Mouse (Mus musculus): Measurements from ENCODE around the gene Snx21. TPM values are rescaled to one million over a fixed set of nuclear protein-coding genes. Genes with fewer than 3 reads are reported as not detected.
A peak's percentile ranks its signal among the peaks of the same experiment; 100 is the strongest.

Snx21 gene
- polyA plus RNA-seq, 1 experiment: 29.5 TPM

DNA sequence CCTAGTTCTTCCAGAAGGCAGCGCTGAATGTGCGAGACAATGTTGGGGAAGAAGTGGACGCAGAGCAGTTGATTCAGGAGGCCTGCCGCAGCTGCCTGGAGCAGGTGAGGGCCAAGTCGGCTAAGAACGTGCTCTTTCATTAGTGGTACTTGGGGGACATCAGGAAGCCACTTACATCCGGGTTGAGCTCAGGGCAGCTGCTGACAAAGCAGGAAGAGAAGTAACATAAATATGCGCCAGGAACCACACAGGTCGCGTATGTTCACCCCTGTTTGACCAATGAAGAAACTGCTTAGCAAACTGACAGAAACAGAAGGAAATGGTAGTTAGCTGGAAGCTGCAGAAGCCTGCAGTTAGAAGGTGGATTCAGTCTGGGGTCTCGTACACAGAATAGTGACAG is 31.5 kb upstream of the Snx21 start:
- Histone ChIP-seq H3K4me2 (ENCODE audit: low read depth) (no peak overlapping the region), H3K4me3 (no peak overlapping the region), H3K79me2 (ENCODE audit: control insufficient read depth, insufficient read depth) (peaks cover 16% of the 10 kb centered on the region), H3K36me3 (ENCODE audit: control insufficient read depth, insufficient read depth) (peaks cover 54% of the 10 kb centered on the region), H3K27me3 (ENCODE audit: control insufficient read depth, insufficient read depth, insufficient read length) (no peaks in the 10 kb centered on the region), H3ac (ENCODE audit: control insufficient read depth, insufficient read length) (no peak overlapping the region)
- TF ChIP-seq MYOD1 (IDR thresholded peaks at IDR 0.05; ENCODE audit: control insufficient read depth in 1 of 3, insufficient read length in 2 of 3, low read depth in 2 of 3) (no peak), E2F4 (IDR thresholded peaks at IDR 0.05; ENCODE audit: insufficient read depth) (no peak), SRF (IDR thresholded peaks at IDR 0.05; ENCODE audit: control insufficient read depth, insufficient read length, low read depth) (no peak), POLR2A (IDR thresholded peaks at IDR 0.05; ENCODE audit: insufficient read length, low read depth) (no peak), TCF12 (IDR thresholded peaks at IDR 0.05; ENCODE audit: insufficient read depth, poor library complexity, severe bottlenecking) (no peak), REST (IDR thresholded peaks at IDR 0.05; ENCODE audit: insufficient read depth, insufficient read length) (no peak), USF1 (IDR thresholded peaks at IDR 0.05; ENCODE audit: low read depth) (no peak), MAX (IDR thresholded peaks at IDR 0.05; ENCODE audit: low read depth) (no peak), POLR2AphosphoS2 (IDR thresholded peaks at IDR 0.05; ENCODE audit: insufficient read length, low read depth) (no peak)

DNA sequence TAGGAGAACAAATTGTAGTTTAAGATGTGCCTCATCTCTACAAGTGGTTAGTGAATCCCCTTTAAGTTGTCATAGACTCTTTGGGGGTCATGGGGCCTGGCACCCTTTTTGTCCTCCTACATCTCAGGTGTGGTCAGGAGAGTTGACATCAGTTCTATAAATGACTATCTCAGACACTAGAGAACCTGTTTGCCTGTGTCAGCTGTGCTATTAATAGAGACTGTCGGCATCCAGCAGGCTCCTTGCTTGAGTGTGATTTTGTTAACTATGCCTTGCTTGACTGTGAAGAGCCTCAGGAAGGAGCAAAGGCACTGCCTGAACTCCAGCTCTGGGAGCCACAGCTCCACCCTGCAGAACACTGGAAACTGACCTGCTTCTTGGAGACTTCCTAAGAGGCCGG is 30.8 kb upstream of the Snx21 start:
- Histone ChIP-seq H3K79me2 (ENCODE audit: control insufficient read depth, insufficient read depth) (peaks cover 12% of the 10 kb centered on the region), H3K4me3 (no peak overlapping the region), H3K27me3 (ENCODE audit: control insufficient read depth, insufficient read depth, insufficient read length) (no peaks in the 10 kb centered on the region), H3ac (ENCODE audit: control insufficient read depth, insufficient read length) (no peak overlapping the region), H3K36me3 (ENCODE audit: control insufficient read depth, insufficient read depth) (peaks cover 60% of the 10 kb centered on the region), H3K4me2 (ENCODE audit: low read depth) (no peak overlapping the region)
- TF ChIP-seq TCF12 (IDR thresholded peaks at IDR 0.05; ENCODE audit: insufficient read depth, poor library complexity, severe bottlenecking) (no peak), MYOD1 (IDR thresholded peaks at IDR 0.05; ENCODE audit: control insufficient read depth in 1 of 3, insufficient read length in 2 of 3, low read depth in 2 of 3) (peak in 1 of 3 experiments; percentile 5)

DNA sequence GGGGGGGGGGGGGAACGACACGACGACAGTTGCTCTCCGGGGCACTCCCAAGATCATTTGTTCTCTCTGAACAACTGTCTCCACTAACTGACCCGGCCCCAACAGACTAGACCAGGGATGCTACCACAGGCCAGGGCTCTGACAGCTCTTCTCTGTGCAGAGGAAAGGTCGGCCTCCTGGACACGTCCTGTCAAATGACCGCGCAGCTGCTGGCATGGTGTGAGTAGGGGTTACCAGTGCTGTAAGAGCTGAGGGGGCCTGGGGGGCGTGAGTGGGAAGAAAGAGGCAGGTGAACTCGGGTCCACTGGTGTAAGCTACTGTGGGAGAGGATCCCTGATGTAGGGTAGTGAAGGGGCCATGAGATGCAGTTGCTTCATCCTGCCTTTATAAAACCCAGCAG is 27.8 kb upstream of the Snx21 start:
- H3K27me3 ChIP-seq (ENCODE audit: control insufficient read depth, insufficient read depth, insufficient read length): no peaks in the 10 kb centered on the region
- H3K79me2 ChIP-seq (ENCODE audit: control insufficient read depth, insufficient read depth): no peaks in the 10 kb centered on the region
- H3K4me3 ChIP-seq: no peak overlapping the region
- TF ChIP-seq TCF12 (IDR thresholded peaks at IDR 0.05; ENCODE audit: insufficient read depth, poor library complexity, severe bottlenecking): no peak
- TF ChIP-seq POLR2AphosphoS2 (IDR thresholded peaks at IDR 0.05; ENCODE audit: insufficient read length, low read depth): no peak
- no peak for TF ChIP-seq SRF (IDR thresholded peaks at IDR 0.05; ENCODE audit: control insufficient read depth, insufficient read length, low read depth)
- TF ChIP-seq MYOG (IDR thresholded peaks at IDR 0.05; ENCODE audit: control insufficient read depth in 1 of 3, insufficient read depth in 1 of 3, insufficient read length in 2 of 3, low read depth in 2 of 3): no peak
- TF ChIP-seq USF1 (IDR thresholded peaks at IDR 0.05; ENCODE audit: low read depth): no peak
- TF ChIP-seq REST (IDR thresholded peaks at IDR 0.05; ENCODE audit: insufficient read depth, insufficient read length): no peak
- TF ChIP-seq E2F4 (IDR thresholded peaks at IDR 0.05; ENCODE audit: insufficient read depth): no peak
- no peak for TF ChIP-seq MYOD1 (IDR thresholded peaks at IDR 0.05; ENCODE audit: control insufficient read depth in 1 of 3, insufficient read length in 2 of 3, low read depth in 2 of 3)
- no peak for TF ChIP-seq POLR2A (IDR thresholded peaks at IDR 0.05; ENCODE audit: insufficient read length, low read depth)
- TF ChIP-seq MAX (IDR thresholded peaks at IDR 0.05; ENCODE audit: low read depth): no peak
- no peak for TF ChIP-seq CEBPB (IDR thresholded peaks at IDR 0.05; ENCODE audit: insufficient read depth, poor library complexity, severe bottlenecking)
- TF ChIP-seq TCF3 (IDR thresholded peaks at IDR 0.05; ENCODE audit: insufficient read length, low read depth): no peak
- H3K36me3 ChIP-seq (ENCODE audit: control insufficient read depth, insufficient read depth): peaks cover 75% of the 10 kb centered on the region
- no peak overlapping the region for H3ac ChIP-seq (ENCODE audit: control insufficient read depth, insufficient read length)
- no peak overlapping the region for H3K4me2 ChIP-seq (ENCODE audit: low read depth)

DNA sequence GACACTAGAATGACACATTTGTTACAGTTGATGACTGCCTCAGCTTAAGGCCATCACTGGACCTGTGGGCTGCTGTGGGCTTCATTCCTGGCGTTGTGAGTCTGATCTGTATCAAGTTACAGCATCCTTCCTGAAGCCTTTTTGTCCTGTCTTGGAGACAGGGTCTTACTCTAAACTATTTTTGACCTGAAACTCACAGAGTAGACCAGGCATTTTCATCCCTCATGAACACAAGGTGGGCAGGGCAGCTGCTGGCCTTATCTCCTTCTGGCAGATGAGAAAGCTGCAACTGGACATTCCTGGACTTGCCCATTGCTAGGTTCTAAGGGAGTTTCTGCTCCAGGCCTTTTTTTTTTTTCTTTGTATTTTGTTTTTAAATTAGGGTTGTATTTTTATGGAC is 26.9 kb upstream of the Snx21 start:
- H3K27me3 ChIP-seq (ENCODE audit: control insufficient read depth, insufficient read depth, insufficient read length): no peaks in the 10 kb centered on the region
- no peak overlapping the region for H3K4me3 ChIP-seq
- no peak overlapping the region for H3K4me2 ChIP-seq (ENCODE audit: low read depth)
- TF ChIP-seq TCF3 (IDR thresholded peaks at IDR 0.05; ENCODE audit: insufficient read length, low read depth): no peak
- no peak for TF ChIP-seq REST (IDR thresholded peaks at IDR 0.05; ENCODE audit: insufficient read depth, insufficient read length)
- TF ChIP-seq MYOD1 (IDR thresholded peaks at IDR 0.05; ENCODE audit: control insufficient read depth in 1 of 3, insufficient read length in 2 of 3, low read depth in 2 of 3): no peak
- TF ChIP-seq E2F4 (IDR thresholded peaks at IDR 0.05; ENCODE audit: insufficient read depth): no peak
- TF ChIP-seq POLR2AphosphoS2 (IDR thresholded peaks at IDR 0.05; ENCODE audit: insufficient read length, low read depth): no peak
- TF ChIP-seq CEBPB (IDR thresholded peaks at IDR 0.05; ENCODE audit: insufficient read depth, poor library complexity, severe bottlenecking): no peak
- no peak for TF ChIP-seq MAX (IDR thresholded peaks at IDR 0.05; ENCODE audit: low read depth)
- TF ChIP-seq SRF (IDR thresholded peaks at IDR 0.05; ENCODE audit: control insufficient read depth, insufficient read length, low read depth): no peak
- TF ChIP-seq POLR2A (IDR thresholded peaks at IDR 0.05; ENCODE audit: insufficient read length, low read depth): no peak
- TF ChIP-seq TCF12 (IDR thresholded peaks at IDR 0.05; ENCODE audit: insufficient read depth, poor library complexity, severe bottlenecking): no peak
- TF ChIP-seq MYOG (IDR thresholded peaks at IDR 0.05; ENCODE audit: control insufficient read depth in 1 of 3, insufficient read depth in 1 of 3, insufficient read length in 2 of 3, low read depth in 2 of 3): no peak
- TF ChIP-seq USF1 (IDR thresholded peaks at IDR 0.05; ENCODE audit: low read depth): no peak
- H3K79me2 ChIP-seq (ENCODE audit: control insufficient read depth, insufficient read depth): no peaks in the 10 kb centered on the region
- H3K36me3 ChIP-seq (ENCODE audit: control insufficient read depth, insufficient read depth): peaks cover 73% of the 10 kb centered on the region
- H3ac ChIP-seq (ENCODE audit: control insufficient read depth, insufficient read length): no peak overlapping the region

GRCm38 (mm10) chr2:164760059-164760833 is 25.4 kb upstream of the Snx21 start:
- Histone ChIP-seq H3K36me3 (ENCODE audit: control insufficient read depth, insufficient read depth) (peaks cover 67% of the 10 kb centered on the region), H3ac (ENCODE audit: control insufficient read depth, insufficient read length) (no peak overlapping the region), H3K79me2 (ENCODE audit: control insufficient read depth, insufficient read depth) (no peaks in the 10 kb centered on the region), H3K4me2 (ENCODE audit: low read depth) (no peak overlapping the region), H3K27me3 (ENCODE audit: control insufficient read depth, insufficient read depth, insufficient read length) (no peaks in the 10 kb centered on the region), H3K4me3 (no peak overlapping the region)
- no peak for TF ChIP-seq CEBPB (IDR thresholded peaks at IDR 0.05; ENCODE audit: insufficient read depth, poor library complexity, severe bottlenecking)
- no peak for TF ChIP-seq USF1 (IDR thresholded peaks at IDR 0.05; ENCODE audit: low read depth)

Data from myocyte (in vitro differentiated cells).